Mouse (Mus musculus): ENCODE measurements around the gene C130032M10Rik. TPM values are rescaled to one million over a fixed set of nuclear protein-coding genes. Genes with fewer than 3 reads are reported as not detected.

Gene C130032M10Rik
- not detected for polyA plus RNA-seq (2014; fragmentation: Illumina TruSeq; extraction: RNeasy Lipid Tissue Mini Kit (QIAGEN cat#74804); ENCODE audit: low replicate concordance)

GRCm38 (mm10) chr9:114515364-114515763 is at the start of gene C130032M10Rik:
Gene C130032M10Rik (plus strand): TSS chr9:114515697.

GRCm38 (mm10) chr9:114504816-114505215 is 10.7 kb upstream of the C130032M10Rik start, which contains the start of gene Ccr4:
Gene Ccr4 (minus strand): TSS chr9:114504916.

GRCm38 (mm10) chr9:114563761-114564606 is 48.5 kb downstream of the C130032M10Rik start, which contains the start of gene Trim71:
Gene Trim71 (minus strand): TSS chr9:114564369.

Other genes with a start within 250 kb of the C130032M10Rik start
- not detected for gene Bcl2a1c, start 185.6 kb upstream of the C130032M10Rik start, polyA plus RNA-seq (2014; fragmentation: Illumina TruSeq; extraction: RNeasy Lipid Tissue Mini Kit (QIAGEN cat#74804); ENCODE audit: low replicate concordance)
- gene Crtap, start 125.0 kb upstream of the C130032M10Rik start, polyA plus RNA-seq (2014; fragmentation: Illumina TruSeq; extraction: RNeasy Lipid Tissue Mini Kit (QIAGEN cat#74804); ENCODE audit: low replicate concordance), result 3.9 TPM
- 4.1 TPM for gene Glb1, start 114.6 kb upstream of the C130032M10Rik start, polyA plus RNA-seq (2014; fragmentation: Illumina TruSeq; extraction: RNeasy Lipid Tissue Mini Kit (QIAGEN cat#74804); ENCODE audit: low replicate concordance)
- gene Tmppe, start 114.6 kb upstream of the C130032M10Rik start, polyA plus RNA-seq (2014; fragmentation: Illumina TruSeq; extraction: RNeasy Lipid Tissue Mini Kit (QIAGEN cat#74804); ENCODE audit: low replicate concordance), result 0.33 TPM
- gene Ccr4, start 10.8 kb upstream of the C130032M10Rik start, polyA plus RNA-seq (2014; fragmentation: Illumina TruSeq; extraction: RNeasy Lipid Tissue Mini Kit (QIAGEN cat#74804); ENCODE audit: low replicate concordance), result 0.19 TPM
- not detected for gene Trim71, start 48.7 kb downstream of the C130032M10Rik start, polyA plus RNA-seq (2014; fragmentation: Illumina TruSeq; extraction: RNeasy Lipid Tissue Mini Kit (QIAGEN cat#74804); ENCODE audit: low replicate concordance)
- gene Cnot10, start 124.5 kb downstream of the C130032M10Rik start, polyA plus RNA-seq (2014; fragmentation: Illumina TruSeq; extraction: RNeasy Lipid Tissue Mini Kit (QIAGEN cat#74804); ENCODE audit: low replicate concordance), result 26.2 TPM
- gene Dync1li1, start 173.1 kb downstream of the C130032M10Rik start, polyA plus RNA-seq (2014; fragmentation: Illumina TruSeq; extraction: RNeasy Lipid Tissue Mini Kit (QIAGEN cat#74804); ENCODE audit: low replicate concordance), result 54.3 TPM
- gene Cmtm6, start 215.4 kb downstream of the C130032M10Rik start, polyA plus RNA-seq (2014; fragmentation: Illumina TruSeq; extraction: RNeasy Lipid Tissue Mini Kit (QIAGEN cat#74804); ENCODE audit: low replicate concordance), result 155 TPM

Data from small intestine, adult 10 weeks (tissue).